Mouse (Mus musculus) frontal cortex, adult 2 months (tissue): ENCODE results near the gene Nkx3-2. TPM values are rescaled to one million over a fixed set of nuclear protein-coding genes. Genes with fewer than 3 reads are reported as not detected.

Experiments
- polyA plus RNA-seq: library from polyadenylated mRNA; depleted of rRNA; stranded (reverse); fragments of >200 nt; gene quantifications from 2 replicates; pipeline ENCODE4 v1.2.3, GENCODE M21; 2012; rRNA removed

Gene Nkx3-2
- polyA plus RNA-seq, 1 experiment, result not detected

Other genes with a start within 250 kb of the Nkx3-2 start
- 71.4 and 82.0 TPM in 2 replicates for gene Rab28, start 56.3 kb downstream of the Nkx3-2 start, polyA plus RNA-seq
- gene Bod1l, start 79.8 kb upstream of the Nkx3-2 start, polyA plus RNA-seq, result 16.8 and 17.8 TPM in 2 replicates